Mouse (Mus musculus): ENCODE data around the gene Fbln1.

DNA sequence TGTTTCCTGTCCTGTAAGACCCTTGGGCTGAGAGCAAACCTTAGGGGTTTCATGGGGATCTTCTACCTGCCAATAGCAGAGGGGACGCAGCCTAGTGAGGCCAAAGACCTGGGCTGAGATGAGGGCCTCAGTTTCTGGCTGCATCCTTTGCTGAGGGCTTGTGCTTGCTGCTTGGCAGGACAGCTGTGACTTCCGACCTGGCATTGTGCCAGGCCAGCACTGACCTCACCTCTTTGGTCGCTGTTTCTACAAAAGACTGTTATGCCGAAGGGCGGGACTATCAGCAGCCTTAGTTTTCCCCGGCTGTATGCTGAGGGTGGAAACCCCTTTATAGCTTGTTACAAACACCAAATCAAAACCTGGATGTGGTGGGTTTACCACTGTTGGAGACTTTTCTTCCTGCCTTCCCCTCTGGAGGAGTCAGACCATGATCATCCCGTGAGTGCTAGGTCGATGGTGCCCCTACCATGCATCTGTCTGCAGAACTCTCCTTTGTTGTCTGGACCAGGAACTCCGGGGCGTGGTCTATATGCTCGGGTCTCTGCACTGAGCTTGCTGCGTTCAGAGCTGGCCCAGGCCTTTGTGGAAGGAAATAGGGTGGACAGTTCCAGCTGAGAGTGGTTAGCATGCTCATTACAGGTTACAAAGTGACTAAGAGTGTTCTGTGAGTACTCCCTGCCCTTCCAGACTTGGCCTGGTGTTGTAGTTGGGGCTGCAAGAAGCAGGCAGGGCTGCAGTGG, 15.5 kb downstream of the Fbln1 start:
- peak; percentile 6 for TF ChIP-seq MYOD1 (IDR thresholded peaks at IDR 0.05; ENCODE audit: control insufficient read depth, insufficient read length, low read depth)
- no peak for TF ChIP-seq CTCF (IDR thresholded peaks at IDR 0.05; ENCODE audit: control insufficient read depth, insufficient read depth, insufficient read length)
- TF ChIP-seq FOSL1 (IDR thresholded peaks at IDR 0.05; ENCODE audit: insufficient read depth, low read length, poor library complexity, severe bottlenecking): no peak
- no peak for TF ChIP-seq MAX (IDR thresholded peaks at IDR 0.05)
- no peak for TF ChIP-seq USF1 (IDR thresholded peaks at IDR 0.05; ENCODE audit: low read depth)
